Mouse (Mus musculus) B cell, adult 62 days (primary cell): Measurements from ENCODE around the gene Bcl2l1. TPM values are rescaled to one million over a fixed set of nuclear protein-coding genes. Genes with fewer than 3 reads are reported as not detected.

ENCODE experiments used
- total RNA-seq: library from RNA; stranded (reverse); gene quantifications from 4 replicates; pipeline ENCODE4 v1.2.4, GENCODE M21; 2023

Bcl2l1 gene
- 4.7 to 13.7 TPM (median 7.7 TPM) in 4 replicates for total RNA-seq

DNA sequence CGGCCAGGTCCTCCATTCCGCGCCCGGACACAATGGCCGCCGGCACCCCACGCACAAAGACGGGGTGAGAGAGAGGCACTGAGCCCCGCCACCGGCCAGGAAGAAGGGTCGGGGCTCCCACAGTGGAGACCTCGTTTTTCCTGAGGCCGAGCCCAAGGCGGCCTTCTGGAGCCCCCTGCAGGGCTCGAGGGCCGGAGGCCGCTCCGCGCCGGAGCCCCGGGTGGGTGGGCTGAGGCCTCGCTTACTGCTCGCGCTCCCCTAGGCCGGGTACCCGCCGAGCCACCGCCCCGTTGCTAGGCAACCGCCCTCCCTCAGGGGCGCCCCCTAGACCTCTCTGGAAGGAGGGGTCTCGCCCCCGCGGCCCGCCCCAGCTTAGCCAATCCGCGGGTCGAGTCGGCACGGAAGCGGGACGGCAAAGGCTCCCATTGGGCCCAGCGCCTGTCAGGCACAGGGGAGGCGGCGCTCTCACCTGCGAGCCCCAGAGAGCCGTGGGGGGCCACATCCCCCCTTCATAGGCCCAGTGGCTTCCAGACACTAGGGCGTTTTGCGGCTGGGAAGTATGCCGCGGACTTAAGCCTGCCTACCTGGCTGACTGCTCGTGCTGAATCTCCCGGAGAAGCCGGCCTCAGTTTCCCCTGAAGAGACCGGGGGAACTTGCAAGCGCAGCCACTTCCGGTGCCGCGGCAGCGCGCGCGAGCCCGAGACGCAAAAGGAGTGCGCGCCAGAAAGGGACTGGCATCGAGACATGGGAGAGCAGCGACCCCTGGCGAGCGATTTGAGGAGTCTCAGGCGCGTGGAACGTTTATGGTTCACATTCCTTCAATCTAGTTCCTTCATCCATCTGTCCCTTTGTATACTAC is at the start of gene Bcl2l1:
Gene Bcl2l1 (minus strand): TSS at position 710 of the 860 bp plus-strand sequence.

DNA sequence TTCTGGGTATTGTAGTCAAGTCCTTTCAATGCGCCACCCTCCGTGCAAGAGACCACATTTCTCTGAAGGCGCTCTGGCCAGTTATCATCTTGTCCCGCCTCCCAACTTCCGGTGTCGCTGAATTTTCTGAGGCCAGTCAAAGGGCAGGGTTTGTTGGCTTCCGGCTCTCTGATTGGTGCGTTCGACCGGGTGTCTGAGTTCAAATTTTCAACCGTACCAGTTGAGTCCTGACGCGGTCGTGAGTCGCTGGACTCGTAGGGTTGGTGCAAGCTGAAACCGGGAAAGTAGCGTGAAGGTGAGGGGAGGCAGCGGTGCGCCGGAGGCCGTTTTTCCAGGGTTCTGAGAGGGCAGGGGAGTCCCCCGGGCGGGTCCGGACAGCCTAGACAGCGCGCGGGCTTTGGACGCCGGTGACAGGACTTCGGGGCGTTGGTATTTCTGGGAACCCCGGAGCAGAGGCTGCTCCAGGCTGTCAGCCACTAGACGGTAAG is 16.3 kb upstream of the Bcl2l1 start, which contains the start of gene Tpx2:
Gene Tpx2 (plus strand): TSS at position 150 of the 488 bp plus-strand sequence.

GRCm38 (mm10) chr2:152753944-152754711 is 77.4 kb downstream of the Bcl2l1 start, which contains the start of gene Cox4i2:
Cox4i2 (plus strand) TSS chr2:152754173.

DNA sequence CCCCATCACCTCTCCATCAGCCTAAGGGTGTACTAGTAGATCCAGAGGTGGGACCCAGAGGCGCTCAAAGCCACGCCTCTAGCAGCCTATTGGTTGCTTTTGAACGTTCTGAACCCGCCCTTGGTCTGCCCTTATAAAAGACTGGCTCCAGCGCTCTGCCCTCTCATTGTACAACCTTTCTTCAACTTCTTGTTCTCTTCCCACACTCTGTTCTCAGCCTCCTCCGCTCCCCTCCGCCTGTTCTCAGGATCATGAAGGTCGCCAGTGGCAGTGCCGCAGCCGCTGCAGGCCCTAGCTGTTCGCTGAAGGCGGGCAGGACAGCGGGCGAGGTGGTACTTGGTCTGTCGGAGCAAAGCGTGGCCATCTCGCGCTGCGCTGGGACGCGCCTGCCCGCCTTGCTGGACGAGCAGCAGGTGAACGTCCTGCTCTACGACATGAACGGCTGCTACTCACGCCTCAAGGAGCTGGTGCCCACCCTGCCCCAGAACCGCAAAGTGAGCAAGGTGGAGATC is 95.4 kb downstream of the Bcl2l1 start, which contains the start of gene Id1:
Gene Id1 (plus strand): TSS at position 162 of the 512 bp plus-strand sequence.

Other genes with a start within 250 kb of the Bcl2l1 start
- not detected in 4 replicates for gene Defb45, start 232.3 kb downstream of the Bcl2l1 start, total RNA-seq
- not detected in 4 replicates for gene Defb36, start 227.4 kb downstream of the Bcl2l1 start, total RNA-seq
- not detected in 4 replicates for gene Defb25, start 208.7 kb downstream of the Bcl2l1 start, total RNA-seq
- not detected in 4 replicates for gene Rem1, start 204.8 kb downstream of the Bcl2l1 start, total RNA-seq
- gene H13, start 162.3 kb downstream of the Bcl2l1 start, total RNA-seq, result 91.4 to 102 TPM (median 99.1 TPM) in 4 replicates
- 19.7 to 26.7 TPM (median 21.4 TPM) in 4 replicates for gene Mcts2, start 144.7 kb downstream of the Bcl2l1 start, total RNA-seq
- gene Id1, start 95.5 kb downstream of the Bcl2l1 start, total RNA-seq, result 0.81 to 2.2 TPM in 2 of 4 replicates, not detected in the others
- gene Cox4i2, start 77.6 kb downstream of the Bcl2l1 start, total RNA-seq, result not detected in 4 replicates
- gene Tpx2, start 16.2 kb upstream of the Bcl2l1 start, total RNA-seq, result 1.6 to 3.0 TPM (median 2.0 TPM) in 4 replicates
- gene Mylk2, start 79.6 kb upstream of the Bcl2l1 start, total RNA-seq, result not detected in 4 replicates
- gene Foxs1, start 101.5 kb upstream of the Bcl2l1 start, total RNA-seq, result not detected in 4 replicates
- not detected in 4 replicates for gene Dusp15, start 120.0 kb upstream of the Bcl2l1 start, total RNA-seq
- not detected in 4 replicates for gene Ttll9, start 130.8 kb upstream of the Bcl2l1 start, total RNA-seq
- 48.6 to 58.9 TPM (median 58.5 TPM) in 4 replicates for gene Pdrg1, start 183.7 kb upstream of the Bcl2l1 start, total RNA-seq
- not detected in 4 replicates for gene Xkr7, start 200.1 kb upstream of the Bcl2l1 start, total RNA-seq
- not detected in 4 replicates for gene Ccm2l, start 234.2 kb upstream of the Bcl2l1 start, total RNA-seq